Mouse (Mus musculus) bone marrow macrophage, adult 2 months (primary cell): ENCODE results near the gene Gast.
"Not testable (repeated sequence)": the region's sequence is repeated elsewhere in the genome, so short reads cannot be mapped to it uniquely, and the experiment has no call there.

ENCODE experiments used
- CTCF ChIP-seq: IDR thresholded peaks from 2 replicates; pipeline ENCODE4 v1.5.1; 2012; ENCODE audit warnings: low read depth, mild to moderate bottlenecking, low read length, moderate library complexity
- POLR2A ChIP-seq: IDR thresholded peaks from 2 replicates; pipeline ENCODE4 v1.6.1; 2012; ENCODE audit warnings: mild to moderate bottlenecking, low read depth, low read length, borderline replicate concordance

GRCm38 (mm10) chr11:100330816-100331375, 3.3 kb upstream of the Gast start:
- TF ChIP-seq POLR2A, CTCF: not testable (repeated sequence)
